Mouse (Mus musculus): ENCODE measurements around the gene Tmem132d.

Gene Tmem132d

GRCm38 (mm10) chr5:128404223-128404622, 28.7 kb downstream of the Tmem132d start:
- no peak for DNase-seq

- DNase-seq = no peak
Observed at GRCm38 (mm10) chr5:128392372-128392771, 40.5 kb downstream of the Tmem132d start.

GRCm38 (mm10) chr5:128389665-128390064, 43.2 kb downstream of the Tmem132d start:
- no peak for DNase-seq

- DNase-seq = no peak
Observed at GRCm38 (mm10) chr5:128388358-128389141, 44.3 kb downstream of the Tmem132d start.

- DNase-seq = peak; percentile 11
Observed at GRCm38 (mm10) chr5:128369814-128370213, 63.1 kb downstream of the Tmem132d start.

- DNase-seq = no peak
Observed at GRCm38 (mm10) chr5:128369111-128369510, 63.8 kb downstream of the Tmem132d start.

GRCm38 (mm10) chr5:128365261-128365985, 67.5 kb downstream of the Tmem132d start:
- DNase-seq = peak; percentile 23

- peak; percentile 82 for DNase-seq
Observed at GRCm38 (mm10) chr5:128360946-128361675, 71.8 kb downstream of the Tmem132d start.

GRCm38 (mm10) chr5:128348835-128349234, 84.0 kb downstream of the Tmem132d start:
- DNase-seq = no peak

- peak; percentile 68 for DNase-seq
Observed at GRCm38 (mm10) chr5:128336841-128337240, 96.0 kb downstream of the Tmem132d start.

- peak; percentile 66 for DNase-seq
Observed at GRCm38 (mm10) chr5:128332766-128333165, 100.1 kb downstream of the Tmem132d start.

GRCm38 (mm10) chr5:128330351-128330750, 102.5 kb downstream of the Tmem132d start:
- DNase-seq = peak; percentile 83

GRCm38 (mm10) chr5:128302387-128302786, 130.5 kb downstream of the Tmem132d start:
- DNase-seq = peak; percentile 18

GRCm38 (mm10) chr5:128291191-128291590, 141.7 kb downstream of the Tmem132d start:
- DNase-seq = no peak

- no peak for DNase-seq
Observed at GRCm38 (mm10) chr5:128273255-128273654, 159.6 kb downstream of the Tmem132d start.

GRCm38 (mm10) chr5:128267366-128267765, 165.5 kb downstream of the Tmem132d start:
- no peak for DNase-seq

- DNase-seq = no peak
Observed at GRCm38 (mm10) chr5:128244219-128244618, 188.7 kb downstream of the Tmem132d start.

GRCm38 (mm10) chr5:128236638-128237335, 196.1 kb downstream of the Tmem132d start:
- no peak for DNase-seq

GRCm38 (mm10) chr5:128235611-128236010, 197.3 kb downstream of the Tmem132d start:
- no peak for DNase-seq

GRCm38 (mm10) chr5:128233101-128233500, 199.8 kb downstream of the Tmem132d start:
- DNase-seq = no peak

GRCm38 (mm10) chr5:128218281-128218680, 214.6 kb downstream of the Tmem132d start:
- no peak for DNase-seq

GRCm38 (mm10) chr5:128211125-128211524, 221.8 kb downstream of the Tmem132d start:
- DNase-seq = peak; percentile 71

- DNase-seq = peak; percentile 48
Observed at GRCm38 (mm10) chr5:128205716-128206115, 227.2 kb downstream of the Tmem132d start.
